Mouse (Mus musculus) neural tube, embryonic 15.5 days (tissue): ENCODE results near the gene Pnrc2. TPM values are rescaled to one million over a fixed set of nuclear protein-coding genes. Genes with fewer than 3 reads are reported as not detected.

Source experiments
- ATAC-seq: fragments of 200-750 bp; cut with Nextera tagmentation; 2 replicates; pipeline ENCODE4 v1.8.0; 2017; ENCODE audit warnings: mild to moderate bottlenecking, moderate TSS enrichment, moderate library complexity; ENCODE audit not compliant: low FRiP score
- H3K27ac ChIP-seq: fragments of 300-500 bp; sonication (generic); replicated peaks from 2 replicates; pipeline ENCODE4 v1.5.1; 2015; ENCODE audit warnings: mild to moderate bottlenecking, inconsistent platforms
- H3K27me3 ChIP-seq: fragments of 300-500 bp; sonication (generic); replicated peaks from 2 replicates; pipeline ENCODE4 v1.6.1; 2015; ENCODE audit warnings: inconsistent platforms
- H3K36me3 ChIP-seq: fragments of 300-500 bp; sonication (generic); 2 replicates; pipeline ENCODE4 v1.6.1; 2015; ENCODE audit warnings: inconsistent platforms
- H3K4me1 ChIP-seq: fragments of 300-500 bp; sonication (generic); 2 replicates; pipeline ENCODE4 v1.6.1; 2015; ENCODE audit warnings: inconsistent platforms
- H3K4me2 ChIP-seq: fragments of 300-500 bp; sonication (generic); 2 replicates; pipeline ENCODE4 v1.6.1; 2015; ENCODE audit warnings: inconsistent platforms, mild to moderate bottlenecking, moderate library complexity
- H3K4me3 ChIP-seq: fragments of 300-500 bp; sonication (generic); replicated peaks from 2 replicates; pipeline ENCODE4 v1.5.1; 2015; ENCODE audit warnings: mild to moderate bottlenecking, inconsistent platforms
- H3K9ac ChIP-seq: fragments of 300-500 bp; sonication (generic); replicated peaks from 2 replicates; pipeline ENCODE4 v1.6.1; 2015; ENCODE audit warnings: mild to moderate bottlenecking, inconsistent platforms
- H3K9me3 ChIP-seq: fragments of 300-500 bp; sonication (generic); replicated peaks from 2 replicates; pipeline ENCODE4 v1.6.1; 2016; ENCODE audit warnings: inconsistent platforms
- WGBS: fragments of 180-500 bp; shearing (Covaris S2); methylation state at CpG from one replicate; pipeline ENCODE4 v1.1.7; 2015; ENCODE audit warnings: mixed read lengths; 5-methylcytosine and 5-hydroxymethylcytosine counted together
- polyA plus RNA-seq: library from polyadenylated mRNA; unstranded; fragments of >200 nt; fragmentation: Nextera tagmentation; extraction: Ambion mirVana; gene quantifications from 2 replicates; pipeline ENCODE4 v1.2.1, GENCODE M21; 2015

The Pnrc2 gene
- polyA plus RNA-seq = 82.1 and 114 TPM in 2 replicates

DNA sequence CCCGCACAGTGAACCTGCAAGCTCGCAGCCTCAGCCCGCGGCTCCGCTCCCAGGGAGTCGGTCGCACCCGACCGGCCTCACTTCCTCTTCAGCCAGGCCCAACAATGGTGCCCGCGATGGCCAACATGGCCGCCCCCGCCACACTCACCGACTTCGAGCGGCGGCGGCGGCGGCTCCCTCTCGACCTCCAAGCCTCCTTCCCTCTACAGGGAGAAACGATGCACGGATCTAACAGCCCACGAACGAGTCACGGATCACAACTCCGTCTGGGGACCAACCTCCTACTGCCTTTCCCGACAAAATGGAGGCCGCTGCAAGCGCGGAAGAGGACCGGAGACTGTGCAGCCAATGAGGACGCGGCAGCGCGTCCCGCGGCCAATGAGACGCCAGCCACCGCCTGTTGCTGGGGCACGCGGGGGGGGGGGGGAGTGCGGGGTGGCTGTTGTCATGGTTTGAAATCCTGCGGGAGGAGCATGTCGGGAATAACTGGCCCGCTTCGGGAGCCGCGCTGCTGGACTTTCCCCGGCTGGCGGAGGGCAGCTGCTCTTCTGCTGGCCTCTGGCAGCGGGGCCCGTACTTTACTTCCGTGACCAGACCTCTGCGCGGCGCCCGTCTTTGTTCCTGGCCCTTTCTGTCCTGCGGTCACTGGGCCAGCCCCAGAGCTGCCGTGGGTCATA lies at the start of gene Pnrc2:
Pnrc2 (minus strand) TSS at position 325 of the 677 bp plus-strand sequence.
- Histone ChIP-seq H3K4me3 (peak within 1 kb of the TSS; percentile 72), H3K27me3 (no peaks in the 10 kb centered on the region), H3K9ac (peak within 1 kb of the TSS; percentile 72), H3K4me1 (peaks cover 54% of the 10 kb centered on the region), H3K4me2 (peak within 1 kb of the TSS; percentile 89), H3K9me3 (no peaks in the 10 kb centered on the region), H3K27ac (peak within 1 kb of the TSS; percentile 98), H3K36me3 (peaks cover 6% of the 10 kb centered on the region; the same call in 1 of the 2 replicates)
- under 1% methylated on average over 54 of the region's 60 CpGs for WGBS
- peak; percentile 96 for ATAC-seq

DNA sequence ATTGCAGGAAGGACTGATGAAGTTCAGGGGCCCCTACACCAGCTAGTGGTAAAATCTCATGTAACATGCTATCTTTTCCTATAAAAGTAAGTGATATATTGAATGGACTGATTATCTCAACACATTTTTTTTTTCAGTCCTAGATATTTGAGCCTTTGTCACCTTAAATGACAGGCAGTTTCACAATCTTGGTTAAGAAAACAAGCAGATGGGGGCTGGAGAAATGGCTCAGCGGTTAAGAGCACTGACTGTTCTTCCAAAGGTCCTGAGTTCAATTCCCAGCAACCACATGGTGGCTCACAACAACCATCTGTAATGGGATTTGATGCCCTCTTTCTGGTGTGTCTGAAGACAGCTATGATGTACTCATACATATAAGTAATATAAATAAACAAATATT lies 48.5 kb upstream of the Pnrc2 start:
- no peak overlapping the region for H3K27ac ChIP-seq
- H3K9me3 ChIP-seq = no peaks in the 10 kb centered on the region
- peak overlapping the region; percentile 84; the same call in 1 of the 2 replicates for H3K4me3 ChIP-seq
- ATAC-seq = no peak
- H3K4me2 ChIP-seq = peak overlapping the region; percentile 89
- peaks cover 16% of the 10 kb centered on the region for H3K4me1 ChIP-seq
- H3K36me3 ChIP-seq = peaks cover 22% of the 10 kb centered on the region
- WGBS = 89% methylated on average over 1 of the region's 1 CpGs
- H3K27me3 ChIP-seq = no peaks in the 10 kb centered on the region
- H3K9ac ChIP-seq = peak overlapping the region; percentile 83; the same call in 1 of the 2 replicates

GRCm38 (mm10) chr4:135921257-135922120 lies 47.8 kb upstream of the Pnrc2 start:
- H3K27me3 ChIP-seq = no peaks in the 10 kb centered on the region
- 4% methylated on average over 26 of the region's 26 CpGs for WGBS
- H3K27ac ChIP-seq = peak overlapping the region; percentile 90
- H3K4me1 ChIP-seq = peaks cover 16% of the 10 kb centered on the region
- H3K4me3 ChIP-seq = peak overlapping the region; percentile 84
- no peak for ATAC-seq
- H3K36me3 ChIP-seq = peaks cover 20% of the 10 kb centered on the region
- peak overlapping the region; percentile 89 for H3K4me2 ChIP-seq
- H3K9ac ChIP-seq = peak overlapping the region; percentile 83
- H3K9me3 ChIP-seq = no peaks in the 10 kb centered on the region

GRCm38 (mm10) chr4:135920304-135921241 lies 46.9 kb upstream of the Pnrc2 start, which contains the start of gene Fuca1:
Gene Fuca1, plus strand, starts transcription at chr4:135920735.
- Histone ChIP-seq H3K36me3 (peaks cover 13% of the 10 kb centered on the region), H3K4me1 (peaks cover 16% of the 10 kb centered on the region), H3K4me3 (peak within 1 kb of the TSS; percentile 84), H3K9me3 (no peaks in the 10 kb centered on the region), H3K27me3 (no peaks in the 10 kb centered on the region), H3K4me2 (peak within 1 kb of the TSS; percentile 89), H3K9ac (peak within 1 kb of the TSS; percentile 83), H3K27ac (peak within 1 kb of the TSS; percentile 90)
- WGBS = 2% methylated on average over 60 of the region's 60 CpGs
- ATAC-seq = peak; percentile 98

- peaks cover 16% of the 10 kb centered on the region for H3K4me1 ChIP-seq
- H3K27ac ChIP-seq = no peak overlapping the region
- H3K27me3 ChIP-seq = no peaks in the 10 kb centered on the region
- 92% methylated on average over 3 of the region's 3 CpGs for WGBS
- no peak overlapping the region for H3K4me2 ChIP-seq
- no peak for ATAC-seq
- H3K4me3 ChIP-seq = no peak overlapping the region
- 0 out of 2 replicates have a peak, but pooled peaks cover 9% of the 10 kb centered on the region for H3K36me3 ChIP-seq
- no peak overlapping the region for H3K9ac ChIP-seq
- no peaks in the 10 kb centered on the region for H3K9me3 ChIP-seq
Measured at GRCm38 (mm10) chr4:135919280-135919639, 45.6 kb upstream of the Pnrc2 start.

GRCm38 (mm10) chr4:135918635-135919279 lies 45.1 kb upstream of the Pnrc2 start:
- WGBS = 89% methylated on average over 13 of the region's 13 CpGs
- Histone ChIP-seq H3K27ac (no peak overlapping the region), H3K36me3 (0 out of 2 replicates have a peak, but pooled peaks cover 8% of the 10 kb centered on the region), H3K9me3 (no peaks in the 10 kb centered on the region), H3K4me1 (peaks cover 16% of the 10 kb centered on the region), H3K4me3 (no peak overlapping the region), H3K9ac (no peak overlapping the region), H3K4me2 (no peak overlapping the region), H3K27me3 (no peaks in the 10 kb centered on the region)
- no peak for ATAC-seq

DNA sequence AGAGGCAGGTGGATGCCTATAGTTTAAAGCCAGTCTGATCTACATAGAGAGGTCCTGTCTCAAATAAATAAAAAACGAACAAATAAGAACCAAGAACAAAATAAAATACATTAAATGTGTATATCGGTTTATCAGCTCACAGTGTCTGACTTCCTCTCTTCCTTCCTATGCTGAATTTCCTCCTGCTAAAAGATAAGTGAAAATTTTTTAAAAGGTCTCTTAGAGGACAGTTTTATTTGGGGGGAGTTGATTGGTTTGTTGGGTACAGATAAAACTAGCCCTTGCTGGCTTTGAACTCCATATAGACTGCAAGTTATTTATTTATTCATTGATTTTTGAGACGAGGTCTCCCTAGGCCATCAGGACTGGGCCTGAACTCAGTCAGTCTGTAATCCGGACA lies 39.8 kb upstream of the Pnrc2 start:
- 82% methylated on average over 4 of the region's 4 CpGs for WGBS
- H3K4me2 ChIP-seq = no peak overlapping the region
- H3K9ac ChIP-seq = no peak overlapping the region
- H3K27ac ChIP-seq = no peak overlapping the region
- H3K36me3 ChIP-seq = no peaks in the 10 kb centered on the region
- H3K27me3 ChIP-seq = no peaks in the 10 kb centered on the region
- no peaks in the 10 kb centered on the region for H3K9me3 ChIP-seq
- H3K4me3 ChIP-seq = no peak overlapping the region
- no peak for ATAC-seq
- peaks cover 4% of the 10 kb centered on the region for H3K4me1 ChIP-seq

DNA sequence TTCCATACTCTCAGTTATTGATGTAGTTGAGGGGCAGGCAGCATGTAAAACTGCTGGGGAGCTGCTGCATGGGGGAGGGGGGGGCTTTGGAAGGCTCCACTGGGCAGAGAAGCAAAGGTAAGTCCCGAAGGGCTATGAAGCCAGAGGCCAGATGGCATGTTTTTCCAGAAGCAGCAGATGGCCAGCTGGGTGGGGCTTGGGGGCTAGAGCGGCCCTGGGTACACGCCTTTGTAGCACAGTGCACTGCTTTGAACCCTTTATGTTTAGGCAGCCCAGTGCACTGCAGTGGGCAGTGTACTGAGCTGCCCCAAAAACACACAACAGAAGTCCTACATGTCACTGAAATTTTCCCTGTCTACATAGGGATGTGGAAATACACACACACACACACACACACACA lies 39.2 kb upstream of the Pnrc2 start:
- H3K27me3 ChIP-seq = no peaks in the 10 kb centered on the region
- no peaks in the 10 kb centered on the region for H3K9me3 ChIP-seq
- H3K36me3 ChIP-seq = no peaks in the 10 kb centered on the region
- peaks cover 4% of the 10 kb centered on the region for H3K4me1 ChIP-seq
- 20% methylated on average over 3 of the region's 3 CpGs for WGBS
- H3K4me3 ChIP-seq = no peak overlapping the region
- no peak for ATAC-seq
- no peak overlapping the region for H3K9ac ChIP-seq
- H3K4me2 ChIP-seq = no peak overlapping the region
- H3K27ac ChIP-seq = no peak overlapping the region

- 37% methylated on average over 3 of the region's 3 CpGs for WGBS
- Histone ChIP-seq H3K9me3 (no peaks in the 10 kb centered on the region), H3K4me3 (no peak overlapping the region), H3K27me3 (no peaks in the 10 kb centered on the region), H3K27ac (no peak overlapping the region), H3K36me3 (no peaks in the 10 kb centered on the region), H3K4me1 (peaks cover 4% of the 10 kb centered on the region), H3K9ac (no peak overlapping the region), H3K4me2 (no peak overlapping the region)
- no peak for ATAC-seq
Measured at GRCm38 (mm10) chr4:135912164-135912563, 38.5 kb upstream of the Pnrc2 start.

DNA sequence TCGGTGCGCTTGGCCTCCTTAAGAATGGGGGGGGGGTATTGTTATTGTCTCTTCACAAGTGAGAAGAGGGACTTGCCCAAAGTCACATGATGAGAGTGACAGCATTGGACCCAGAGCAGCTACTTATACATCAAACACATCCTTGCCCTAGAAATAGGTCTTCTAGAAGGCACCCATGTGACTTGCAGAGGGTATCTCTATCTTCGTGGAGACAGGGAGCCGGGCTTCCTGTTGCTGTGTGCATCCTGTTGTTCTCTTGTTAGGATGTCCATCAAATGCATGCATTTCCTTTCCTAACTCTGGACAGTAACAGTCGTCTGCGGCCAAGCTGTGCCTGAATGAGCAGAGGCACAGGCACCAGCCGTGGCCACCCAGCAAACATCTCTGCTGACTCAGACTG lies 37.9 kb upstream of the Pnrc2 start:
- no peak for ATAC-seq
- Histone ChIP-seq H3K36me3 (no peaks in the 10 kb centered on the region), H3K4me2 (no peak overlapping the region), H3K27ac (no peak overlapping the region), H3K9me3 (no peaks in the 10 kb centered on the region), H3K9ac (no peak overlapping the region), H3K4me1 (peaks cover 4% of the 10 kb centered on the region), H3K4me3 (no peak overlapping the region), H3K27me3 (no peaks in the 10 kb centered on the region)
- 75% methylated on average over 7 of the region's 7 CpGs for WGBS
